Mouse (Mus musculus) frontal cortex, postnatal 36 days (tissue): ENCODE measurements around the gene Swap70.
"Not testable (repeated sequence)": the region's sequence is repeated elsewhere in the genome, so short reads cannot be mapped to it uniquely, and the experiment has no call there.

Experiments
- DNase-seq, 2 experiments: peaks; one replicate each; pipeline ENCODE4 v3.0.0; 2022; ENCODE audit warnings: low spot score in 2 of 2

Swap70 gene

DNA sequence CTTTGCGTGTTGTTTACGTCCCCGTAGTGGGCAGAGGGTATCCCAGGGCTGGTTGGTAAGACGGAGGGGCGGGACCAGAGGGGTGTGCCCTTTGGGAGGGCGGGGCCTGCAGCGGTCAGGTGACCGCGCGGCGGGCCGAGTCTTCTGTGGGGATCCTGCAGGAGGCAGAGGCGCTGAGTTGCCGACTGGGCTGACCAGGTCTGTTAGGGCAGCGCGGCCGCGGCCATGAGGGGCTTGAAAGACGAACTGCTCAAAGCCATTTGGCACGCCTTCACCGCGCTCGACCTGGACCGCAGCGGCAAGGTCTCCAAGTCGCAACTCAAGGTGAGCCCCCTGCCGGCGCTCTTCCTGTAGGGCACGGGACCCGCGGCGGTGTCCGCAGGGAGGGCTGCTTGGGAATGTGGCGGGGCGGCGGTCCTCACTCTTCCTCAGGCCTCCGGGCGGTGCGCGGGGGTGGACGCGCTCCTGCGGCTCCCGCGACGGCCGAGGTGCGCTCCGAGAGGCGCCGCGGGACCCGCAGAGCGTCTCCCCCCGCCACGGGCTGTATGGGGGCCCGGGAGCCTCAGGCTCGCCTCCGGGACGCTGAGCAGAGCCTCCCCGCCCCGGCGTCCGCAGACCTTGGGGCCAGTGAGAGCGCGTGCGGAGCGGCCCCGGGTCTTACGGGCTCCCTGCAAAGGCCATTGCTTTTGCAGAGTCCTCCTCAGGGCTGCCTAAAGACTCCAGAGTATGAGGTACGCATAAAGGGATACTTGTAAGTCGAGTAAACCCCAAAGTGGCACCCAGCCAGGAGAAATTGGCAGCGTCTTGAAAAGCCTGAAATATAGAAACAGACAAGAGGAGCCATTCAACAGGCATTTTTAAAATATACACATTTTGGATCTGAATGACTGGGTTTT, at the start of gene Swap70:
Gene Swap70, plus strand, starts transcription at position 126 of the 896 bp plus-strand sequence.
- peak; percentile 58 to 59 for DNase-seq

DNA sequence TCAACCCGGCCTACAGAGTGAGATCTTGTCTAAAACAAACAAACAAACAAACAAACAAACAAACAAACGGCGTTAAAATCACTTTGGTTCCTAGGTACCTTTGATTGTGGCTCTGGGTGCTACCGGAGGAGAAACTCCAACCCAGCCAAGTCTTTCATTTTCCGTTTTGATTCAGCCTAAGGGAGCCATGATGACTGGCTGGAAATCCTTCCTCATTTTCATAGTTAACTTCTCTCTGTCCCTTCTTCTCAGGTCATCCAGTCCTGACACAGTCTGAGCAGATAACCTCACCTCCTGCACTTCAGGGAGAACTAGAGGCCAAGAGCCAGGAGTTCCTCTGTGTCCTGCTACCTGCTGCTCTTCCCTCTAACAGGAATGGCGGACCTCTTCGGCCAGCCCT, 42.3 kb upstream of the Swap70 start:
- no peak for DNase-seq

DNA sequence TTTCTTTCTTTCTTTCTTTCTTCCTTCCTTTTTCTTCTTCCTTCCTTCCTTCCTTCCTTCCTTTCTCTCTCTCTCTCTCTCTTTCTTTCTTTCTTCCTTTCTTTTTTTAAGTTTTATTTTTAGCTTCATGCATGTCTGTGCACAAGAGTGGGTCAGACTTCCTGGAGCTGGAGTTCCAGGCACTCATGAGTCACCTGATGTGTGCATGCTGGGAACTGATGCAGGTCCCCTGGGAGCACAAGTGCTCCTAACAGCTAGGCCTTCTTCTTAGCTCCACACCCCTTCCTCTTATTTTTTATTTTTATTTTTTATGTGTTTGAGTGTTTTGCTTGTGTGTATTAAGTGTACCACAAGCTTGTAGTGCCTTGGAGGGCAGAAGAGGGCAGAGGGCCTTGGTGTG, 40.9 kb upstream of the Swap70 start:
- no peak for DNase-seq

DNA sequence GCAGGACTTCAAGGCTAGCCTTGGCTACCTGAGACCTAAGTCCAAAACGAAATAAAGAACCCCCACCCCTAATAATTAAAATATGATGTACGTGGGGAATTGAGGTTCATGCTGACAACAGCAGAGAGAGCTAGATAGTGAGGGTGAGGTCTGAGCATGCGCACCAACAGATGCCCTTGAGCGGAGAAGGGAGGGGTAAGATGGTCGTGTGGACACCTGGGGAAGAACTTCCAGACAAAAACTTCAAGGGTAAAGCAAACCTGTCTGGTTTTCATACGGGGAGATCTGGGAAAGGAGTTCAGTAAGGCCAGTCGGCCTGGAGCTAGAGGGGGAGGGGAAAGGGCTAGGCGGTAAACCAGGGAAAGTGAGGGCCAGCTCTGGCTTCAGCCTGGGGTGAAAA, 40.1 kb upstream of the Swap70 start:
- DNase-seq, result no peak

DNA sequence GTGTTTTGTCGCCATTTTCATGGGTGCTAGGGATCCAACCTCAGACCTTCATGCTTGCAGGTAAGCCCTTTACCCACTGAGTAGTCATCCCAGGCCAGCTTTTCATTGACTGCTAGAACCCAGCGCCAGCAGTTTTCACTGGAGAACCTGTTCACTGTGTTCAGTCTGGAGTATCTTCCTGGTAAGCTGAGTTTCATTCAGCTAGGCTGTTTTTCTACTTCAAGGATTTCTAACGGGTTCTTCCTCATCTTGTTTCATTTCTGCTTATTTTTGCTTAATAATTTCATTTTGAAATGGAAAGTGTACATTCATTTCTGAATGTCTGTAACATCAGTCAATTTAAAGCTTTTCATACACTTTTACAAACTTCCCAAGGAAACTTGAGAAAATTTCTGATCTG, 36.9 kb upstream of the Swap70 start:
- no peak for DNase-seq

DNA sequence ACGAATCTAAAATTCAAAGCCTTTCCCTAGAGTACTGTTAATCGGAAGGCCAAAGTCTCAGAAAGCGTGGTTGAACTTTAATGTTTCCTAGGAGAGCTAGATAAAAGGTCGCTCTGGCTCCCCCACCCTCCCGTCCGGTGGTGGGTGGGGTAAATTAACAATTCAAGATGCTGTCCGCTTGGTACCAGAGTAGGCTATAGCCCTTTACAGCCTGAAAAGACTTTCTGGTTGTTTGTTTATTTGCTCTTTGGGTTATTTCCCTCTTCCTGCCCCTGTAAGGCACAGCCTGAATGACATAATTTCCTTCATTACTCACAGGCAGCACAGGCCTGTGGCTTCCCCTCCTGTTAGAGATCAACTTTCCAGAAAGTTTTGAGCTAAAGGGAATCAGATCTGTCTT, 31.6 kb upstream of the Swap70 start:
- no peak for DNase-seq

DNA sequence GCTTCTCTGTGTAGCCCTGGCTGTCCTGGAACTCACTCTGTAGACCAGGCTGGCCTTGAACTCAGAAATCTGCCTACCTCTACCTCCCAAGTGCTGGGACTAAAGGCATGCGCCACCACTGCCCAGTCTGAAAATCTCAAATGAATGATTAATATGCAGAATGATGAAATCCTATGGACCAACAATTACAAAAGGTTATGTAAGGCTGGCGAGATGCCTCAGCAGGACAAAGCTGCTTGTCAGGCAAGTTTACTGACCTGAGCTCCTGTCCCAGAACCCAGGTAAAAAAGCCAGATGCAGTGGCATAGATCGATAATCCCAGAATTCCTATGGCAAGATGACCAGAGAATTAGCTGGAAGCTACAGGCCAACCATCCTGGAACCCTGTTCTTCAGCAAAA, 28.3 kb upstream of the Swap70 start:
- no peak for DNase-seq

DNA sequence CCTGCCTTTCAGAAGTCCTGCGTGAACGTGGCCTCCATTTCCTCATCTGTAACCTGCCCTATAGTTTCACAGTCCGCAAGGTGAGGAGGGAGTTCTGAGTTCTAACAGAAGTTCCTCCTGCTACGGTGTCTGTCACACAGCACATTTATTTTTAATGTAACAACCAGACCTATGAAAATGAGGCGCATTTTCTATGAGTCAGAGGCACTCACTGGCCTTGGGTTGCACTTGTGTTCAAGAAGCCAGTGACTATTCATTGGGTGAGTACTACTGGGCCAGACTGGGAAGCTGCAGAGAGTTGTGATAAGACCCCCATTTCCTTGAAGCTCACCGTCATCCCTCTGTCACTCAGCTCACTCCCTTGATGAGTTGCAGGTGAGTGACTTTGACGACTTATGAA, 24.3 kb upstream of the Swap70 start:
- no peak for DNase-seq

DNA sequence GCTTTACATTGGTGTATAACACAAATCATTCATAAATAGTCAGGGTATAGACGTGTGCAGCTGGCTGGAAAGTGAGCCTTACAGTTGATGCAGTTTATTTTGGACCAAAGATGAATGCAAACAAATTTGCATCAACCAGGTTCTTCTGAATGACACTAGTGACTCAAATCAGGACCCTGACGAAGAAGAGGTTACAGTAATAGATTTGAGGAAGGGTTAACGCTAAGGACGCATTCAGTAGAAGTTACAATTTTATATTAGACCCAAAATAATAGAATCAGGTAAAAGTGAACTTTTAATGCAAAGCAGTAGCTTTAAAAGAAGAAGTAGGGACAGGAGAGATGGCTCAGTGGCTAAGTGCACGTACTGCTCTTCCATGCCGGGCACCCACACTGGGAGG, 19.6 kb upstream of the Swap70 start:
- no peak for DNase-seq

DNA sequence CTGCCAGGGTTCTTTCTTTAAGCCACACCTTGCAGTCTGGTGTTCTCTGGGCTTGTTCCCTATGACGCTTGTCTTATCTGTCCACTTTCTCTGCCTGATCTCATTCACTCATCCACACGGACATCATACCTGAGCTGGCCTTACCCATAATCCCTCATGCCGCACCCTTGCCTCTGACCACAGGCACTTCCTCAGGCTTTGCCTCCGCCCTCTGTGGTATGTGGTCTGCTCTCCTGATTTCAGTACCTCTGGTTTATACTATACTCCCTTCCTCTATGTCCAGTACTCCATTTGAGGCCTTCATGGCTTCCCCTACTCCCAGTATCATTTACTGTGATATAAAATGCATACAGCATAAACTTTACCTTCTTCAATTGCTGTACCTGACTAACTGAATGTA, 17.3 kb upstream of the Swap70 start:
- no peak for DNase-seq

DNA sequence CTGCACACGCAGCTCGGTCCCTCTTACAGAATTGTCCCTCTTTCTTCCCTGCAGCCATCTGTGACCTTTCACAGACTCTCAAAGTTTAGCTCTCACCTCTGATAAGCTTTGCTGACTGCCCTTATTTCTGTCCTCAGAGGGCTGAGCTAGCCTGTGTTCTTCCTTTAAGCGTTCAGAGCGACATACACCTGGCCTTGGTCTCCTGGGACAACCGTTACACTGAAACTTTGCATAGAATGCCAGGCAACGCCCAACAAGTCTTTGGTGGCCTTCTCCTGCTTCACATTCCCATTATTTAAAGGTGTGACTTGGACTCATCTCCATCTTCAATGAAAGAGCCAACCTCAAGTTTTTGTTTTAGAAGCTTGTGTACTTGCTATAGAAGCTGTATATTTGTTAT, 13.2 kb upstream of the Swap70 start:
- DNase-seq, result no peak

DNA sequence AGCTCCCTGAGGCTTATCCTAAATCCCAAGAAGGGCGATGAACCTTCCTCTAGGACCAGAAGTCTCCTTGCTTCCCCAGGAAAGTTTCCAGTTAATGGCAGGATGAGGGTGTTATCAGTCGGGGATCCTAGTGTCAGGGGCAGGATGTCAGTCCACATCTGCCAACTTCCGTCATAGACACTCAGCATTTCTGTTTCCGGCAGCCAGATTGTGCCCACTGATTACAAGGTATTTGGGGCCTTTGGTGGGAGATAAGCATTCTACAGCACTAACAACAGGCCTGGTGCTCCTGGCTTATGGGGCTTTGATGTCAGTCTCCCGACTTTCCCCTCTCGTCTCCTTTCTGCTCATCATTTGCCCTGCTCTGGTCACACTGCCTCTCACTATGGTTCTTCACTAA, 12.1 kb upstream of the Swap70 start:
- DNase-seq, result no peak

DNA sequence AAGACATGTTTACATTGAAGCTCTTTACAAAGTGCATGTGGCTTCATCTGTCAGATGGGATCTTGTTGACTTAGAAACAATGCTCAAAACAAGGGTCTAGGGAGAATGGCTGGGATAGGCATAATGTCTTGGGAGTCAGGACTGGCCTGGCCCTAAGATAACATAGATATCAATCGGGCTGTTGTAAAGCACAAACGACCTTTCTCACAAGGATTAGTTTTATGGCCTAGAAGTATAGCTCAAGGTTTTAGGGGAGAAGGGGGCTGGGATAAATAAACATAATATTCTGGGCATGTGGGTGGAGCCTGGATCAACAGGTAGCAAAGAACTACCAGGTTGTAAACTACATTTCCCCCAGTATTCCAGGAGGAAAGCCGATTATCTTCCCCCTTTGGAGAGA, 10.5 kb upstream of the Swap70 start:
- DNase-seq, result no peak

DNA sequence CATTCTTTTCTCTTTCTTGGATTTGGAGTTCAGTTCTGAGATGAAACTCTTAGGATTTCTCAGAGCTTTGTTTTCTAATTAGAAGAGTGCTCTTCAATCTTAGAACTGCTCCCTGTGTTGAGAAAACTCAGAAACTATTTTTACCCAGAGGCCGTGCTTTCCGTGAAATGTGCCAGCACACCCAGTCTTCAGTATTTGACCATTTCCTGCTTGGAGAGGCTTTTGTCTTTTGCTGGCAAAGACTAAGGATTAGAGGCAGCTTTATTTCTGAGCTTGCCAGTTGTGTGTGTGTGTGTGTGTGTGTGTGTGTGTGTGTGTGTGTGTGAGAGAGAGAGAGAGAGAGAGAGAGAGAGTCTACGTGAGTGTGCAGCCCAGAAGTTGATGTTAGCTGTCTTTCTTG, 6.6 kb upstream of the Swap70 start:
- no peak for DNase-seq

DNA sequence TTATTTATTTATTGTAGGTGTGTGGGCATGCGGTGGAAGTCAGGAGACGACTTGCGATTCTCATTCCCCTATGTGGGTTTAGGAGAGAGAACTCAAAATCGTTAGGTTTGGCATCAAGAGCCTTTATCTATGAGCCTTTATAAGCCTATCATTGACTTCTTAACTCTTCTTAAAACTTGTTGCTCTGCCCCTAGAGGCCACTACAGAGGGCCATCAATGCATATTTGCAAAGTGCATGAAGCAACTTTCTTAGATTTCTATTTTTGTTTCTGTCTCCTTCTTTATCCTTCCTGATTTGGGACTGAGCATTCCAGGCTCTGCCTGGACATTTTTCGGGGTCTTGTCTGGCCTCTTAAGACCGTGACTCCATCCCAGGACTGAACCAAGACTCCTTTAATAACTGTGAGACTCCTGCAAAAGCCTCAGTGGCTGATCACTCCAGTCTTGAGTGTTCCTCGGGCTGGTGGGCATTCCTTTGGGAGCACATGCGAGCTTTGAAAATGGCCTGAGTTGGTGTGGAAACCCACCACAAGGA, 393 bp upstream of the Swap70 start:
- no peak for DNase-seq

DNA sequence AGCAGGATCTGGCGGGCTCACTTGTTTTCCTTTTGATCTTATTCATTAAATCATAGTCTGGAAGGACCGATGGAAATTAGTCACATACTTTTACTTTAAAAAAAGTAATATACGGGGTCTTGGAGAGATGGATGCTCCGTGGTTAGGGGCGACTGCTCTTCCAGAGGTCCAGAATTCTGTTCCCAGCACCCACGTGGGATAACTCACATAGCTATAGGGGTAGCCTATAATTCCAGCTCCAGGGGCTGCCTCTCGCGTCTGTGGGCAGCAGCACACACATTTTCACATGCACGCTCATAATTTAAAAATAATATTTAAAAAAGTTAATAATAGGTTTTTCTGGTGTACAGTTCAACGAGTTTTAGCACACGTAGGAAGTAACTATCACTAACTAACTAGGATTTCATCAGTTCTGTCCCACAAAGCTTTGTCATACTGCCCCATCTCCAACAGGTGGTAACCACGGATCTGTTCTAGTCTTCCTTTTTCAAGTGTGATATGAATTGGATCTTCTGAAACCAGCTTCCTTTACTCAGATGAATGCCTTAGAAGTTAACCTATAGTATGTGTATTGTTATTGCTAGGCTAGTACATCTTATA, 1.2 kb downstream of the Swap70 start:
- DNase-seq, result no peak

DNA sequence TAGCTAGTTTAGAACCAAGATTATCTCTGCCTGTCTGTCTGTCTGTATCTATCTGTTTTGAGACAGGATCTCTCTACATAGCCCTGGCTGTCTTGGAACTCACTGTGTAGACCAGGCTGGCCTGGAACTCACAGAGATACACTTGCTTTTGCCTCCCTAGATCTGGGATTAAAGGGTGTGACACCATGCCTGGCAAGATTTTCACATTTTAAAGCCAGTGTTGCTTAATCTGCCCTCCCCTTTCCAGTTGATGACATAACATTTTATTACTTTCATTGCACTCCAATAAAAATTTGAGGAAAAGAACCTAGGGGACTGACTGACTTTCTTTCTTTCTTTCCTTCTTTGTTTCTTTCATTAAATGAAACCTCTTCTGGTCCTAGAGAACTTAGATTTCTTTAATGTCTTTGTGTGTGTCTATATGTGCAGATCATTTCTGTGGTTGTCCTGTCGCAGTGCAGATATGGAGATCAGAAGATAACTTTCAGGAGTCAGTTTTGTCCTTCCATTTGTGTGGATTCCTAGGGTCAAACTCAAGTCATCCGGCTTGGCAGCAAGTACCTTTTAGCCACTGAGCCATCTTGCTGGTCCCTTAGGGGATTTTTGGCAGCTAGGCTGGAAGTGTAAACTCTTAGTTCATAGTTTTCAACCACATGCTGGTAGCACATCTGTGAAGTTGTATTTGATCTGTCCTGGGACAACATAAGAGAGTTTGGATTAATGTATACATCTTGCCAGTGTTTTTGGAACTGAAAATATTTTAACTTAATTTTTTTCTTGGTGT, 2.4 kb downstream of the Swap70 start:
- no peak for DNase-seq

DNA sequence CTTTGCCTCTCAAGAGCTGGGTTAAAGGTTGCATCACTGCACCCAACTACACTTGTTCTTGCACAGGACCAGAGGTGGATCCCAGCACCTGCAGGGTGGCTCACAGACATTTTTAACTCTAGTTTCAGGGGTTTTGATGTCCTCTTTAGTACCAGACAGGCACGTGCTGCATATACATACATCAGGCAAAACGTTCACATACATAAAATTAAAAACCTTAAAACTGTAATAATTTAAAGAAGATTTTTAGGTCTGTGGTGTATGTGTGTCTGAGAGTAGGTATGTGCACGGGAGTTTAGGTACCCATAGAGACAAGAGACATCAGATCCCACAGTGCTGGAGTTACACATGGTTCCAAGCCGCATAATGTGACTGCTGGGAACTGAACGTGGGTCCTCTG, 5.0 kb downstream of the Swap70 start:
- DNase-seq, result no peak

DNA sequence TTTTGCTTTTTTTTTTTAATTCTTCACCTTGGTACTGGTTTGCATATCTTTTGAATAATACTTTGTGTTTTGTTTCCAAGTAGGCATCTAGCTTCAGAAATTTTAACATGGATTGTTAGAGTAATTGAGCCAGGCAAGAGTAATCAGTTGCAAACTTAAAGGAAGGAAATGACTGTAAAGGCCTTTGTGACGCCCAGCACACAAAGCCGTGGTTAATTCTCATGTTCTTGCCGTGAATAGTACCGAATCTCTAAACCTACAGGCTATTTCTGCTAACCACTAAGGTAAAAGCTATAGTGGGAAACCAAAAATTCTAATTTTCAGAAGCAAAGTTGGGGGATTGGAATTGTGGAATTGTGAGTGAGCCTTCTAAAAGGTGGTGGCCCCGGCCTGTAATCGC, 8.5 kb downstream of the Swap70 start:
- no peak for DNase-seq

DNA sequence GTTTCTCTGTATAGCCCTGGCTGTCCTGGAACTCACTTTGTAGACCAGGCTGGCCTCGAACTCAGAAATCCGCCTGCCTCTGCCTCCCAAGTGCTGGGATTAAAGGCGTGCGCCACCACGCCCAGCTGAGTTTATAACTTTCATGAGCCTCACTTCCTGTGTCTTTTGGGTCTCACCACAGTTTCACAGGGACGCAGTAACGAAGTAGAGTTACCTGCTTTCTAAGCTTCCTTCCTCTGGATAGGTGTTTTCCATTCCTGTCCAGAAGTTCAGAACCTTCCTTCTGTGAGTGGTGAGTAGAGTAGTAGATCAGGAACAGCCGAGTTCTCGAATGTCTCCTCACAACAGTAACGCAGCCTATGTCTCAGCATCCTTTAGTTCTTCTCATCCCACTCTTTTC, 9.6 kb downstream of the Swap70 start:
- not testable (repeated sequence) for DNase-seq

DNA sequence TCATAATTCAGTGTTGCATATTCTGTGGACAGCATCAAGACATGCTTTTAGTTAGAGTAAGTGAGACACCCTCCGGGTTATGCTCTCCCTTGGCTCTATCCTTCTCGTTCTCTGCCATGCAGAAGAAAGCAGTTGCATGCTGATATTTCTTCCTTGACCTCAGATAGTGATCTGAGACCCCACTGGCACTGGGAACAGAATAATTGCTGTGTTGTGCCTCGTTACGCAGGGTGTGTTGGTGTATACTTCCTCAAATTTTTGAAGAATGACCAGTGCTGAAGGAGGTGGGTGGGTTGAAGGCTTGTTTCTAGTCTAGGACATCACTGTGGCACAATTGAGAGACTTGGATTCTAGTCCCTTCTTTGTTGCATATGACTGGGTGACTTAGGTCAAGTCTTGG, 14.6 kb downstream of the Swap70 start:
- DNase-seq, result no peak

DNA sequence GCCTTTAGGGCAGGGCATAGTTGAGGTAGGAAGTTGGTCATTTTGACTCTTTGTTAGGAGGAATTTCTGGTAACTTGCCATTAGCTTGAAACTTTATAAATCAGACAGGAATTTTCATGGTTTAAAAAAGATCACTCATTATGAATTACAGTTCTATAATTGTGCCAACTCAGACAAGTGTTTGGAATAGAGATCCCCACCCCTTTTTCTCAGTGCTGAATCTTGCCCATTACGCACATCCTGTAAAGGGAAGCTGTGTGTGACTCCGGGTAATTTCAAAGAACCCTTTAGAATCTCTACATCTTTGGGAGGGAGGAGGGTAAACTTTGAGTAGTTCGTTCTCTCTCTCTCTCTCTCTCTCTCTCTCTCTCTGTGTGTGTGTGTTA, 15.9 kb downstream of the Swap70 start:
- DNase-seq, result no peak
